In the genomic region with DNA sequence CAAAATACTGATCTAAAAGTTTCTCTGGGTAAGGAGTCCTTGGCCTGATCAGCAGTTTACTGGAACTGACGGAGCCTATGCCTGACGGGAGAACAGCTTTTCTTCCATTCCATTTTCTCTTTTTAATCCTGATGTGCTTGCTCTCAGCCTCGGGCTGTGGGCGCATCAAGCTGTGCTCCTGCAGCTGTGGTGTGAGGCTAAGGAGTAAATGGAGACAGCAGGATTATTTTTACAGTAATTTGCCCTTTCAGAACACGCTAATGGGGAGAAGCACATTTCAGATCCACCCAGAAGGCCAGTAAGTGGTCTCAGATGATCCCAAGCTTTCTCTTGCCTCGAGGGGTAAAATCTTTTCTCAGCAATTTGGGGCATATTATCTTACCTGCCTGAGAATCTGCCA, we compare ENCODE assay signal across 21 mouse cellular contexts. TPM values are rescaled to one million over a fixed set of nuclear protein-coding genes. Genes with fewer than 3 reads are reported as not detected.
A peak's percentile ranks its signal among the peaks of the same experiment; 100 is the strongest.
DNase-seq lines count a peak whose midpoint lies in the region; ATAC-seq and TF ChIP-seq lines count a peak whose summit lies in the region.
"Had no signal": no experiment of that assay in that cellular context is flagged by ENCODE, and none has a peak within 500 bp of the region (broad histone marks: within the 10 kb centered on the region; RNA-seq: fewer than 3 reads in every experiment).

No protein-coding gene starts in this region.

- ATAC-seq in forebrain, postnatal 0 days, result peak; percentile 50
- ATAC-seq in forebrain, embryonic 12.5 days (ENCODE audit: low FRiP score), result no peak
- peak; percentile 73 for ATAC-seq in midbrain, embryonic 13.5 days
- ATAC-seq in embryonic facial prominence, embryonic 14.5 days (ENCODE audit: low read depth), result no peak
- ATAC-seq in midbrain, postnatal 0 days (ENCODE audit: low FRiP score), result peak; percentile 33; the same call in 1 of the 2 replicates
- ATAC-seq: Patski had no signal

- H3K36me3 ChIP-seq in forebrain, postnatal 0 days (ENCODE audit: insufficient read depth), result no peaks in the 10 kb centered on the region
- no peaks in the 10 kb centered on the region for H3K36me3 ChIP-seq in forebrain, embryonic 12.5 days (replicated peaks)
- H3K36me3 ChIP-seq in midbrain, embryonic 13.5 days, result no peaks in the 10 kb centered on the region
- no peaks in the 10 kb centered on the region for H3K36me3 ChIP-seq in midbrain, embryonic 10.5 days
- H3K36me3 ChIP-seq in embryonic facial prominence, embryonic 14.5 days (ENCODE audit: control insufficient read depth, insufficient read depth, low read length), result no peaks in the 10 kb centered on the region
- no peaks in the 10 kb centered on the region for H3K36me3 ChIP-seq in midbrain, postnatal 0 days (ENCODE audit: insufficient read depth, low read length)
- H3K36me3 ChIP-seq: heart, embryonic 15.5 days; liver, embryonic 15.5 days; stomach, embryonic 15.5 days had no signal

- H3K9me3 ChIP-seq in forebrain, postnatal 0 days (ENCODE audit: low read length), result no peaks in the 10 kb centered on the region
- H3K9me3 ChIP-seq in forebrain, embryonic 12.5 days, result no peaks in the 10 kb centered on the region
- H3K9me3 ChIP-seq in midbrain, embryonic 13.5 days, result no peaks in the 10 kb centered on the region
- no peaks in the 10 kb centered on the region for H3K9me3 ChIP-seq in midbrain, embryonic 10.5 days (replicated peaks)
- no peaks in the 10 kb centered on the region for H3K9me3 ChIP-seq in embryonic facial prominence, embryonic 14.5 days (ENCODE audit: control insufficient read depth, low read length)
- no peaks in the 10 kb centered on the region for H3K9me3 ChIP-seq in midbrain, postnatal 0 days (ENCODE audit: low read length)
- H3K9me3 ChIP-seq: heart, embryonic 15.5 days; liver, embryonic 15.5 days; megakaryocyte, embryonic 14.5 days; stomach, embryonic 15.5 days had no signal

- no peak overlapping the region for H3K9ac ChIP-seq in forebrain, postnatal 0 days
- H3K9ac ChIP-seq in forebrain, embryonic 12.5 days, result no peak overlapping the region
- H3K9ac ChIP-seq in midbrain, embryonic 13.5 days (replicated peaks), result no peak overlapping the region
- H3K9ac ChIP-seq in embryonic facial prominence, embryonic 14.5 days (ENCODE audit: low read depth, low read length), result no peak overlapping the region
- no peak overlapping the region for H3K9ac ChIP-seq in midbrain, postnatal 0 days (replicated peaks; ENCODE audit: low read length, poor library complexity, severe bottlenecking)
- H3K9ac ChIP-seq: heart, embryonic 15.5 days; liver, embryonic 15.5 days; stomach, embryonic 15.5 days had no signal

- no peak for TF ChIP-seq CTCF in forebrain, postnatal 0 days (IDR thresholded peaks at IDR 0.05; ENCODE audit: low read depth)
- TF ChIP-seq CTCF in midbrain, postnatal 0 days (IDR thresholded peaks at IDR 0.05), result no peak

- H3K4me1 ChIP-seq in forebrain, postnatal 0 days (ENCODE audit: insufficient read depth), result peaks cover 7% of the 10 kb centered on the region; the same call in 1 of the 2 replicates
- H3K4me1 ChIP-seq in forebrain, embryonic 12.5 days, result no peaks in the 10 kb centered on the region
- H3K4me1 ChIP-seq in midbrain, embryonic 13.5 days (replicated peaks), result peaks cover 33% of the 10 kb centered on the region
- H3K4me1 ChIP-seq in midbrain, embryonic 10.5 days, result no peaks in the 10 kb centered on the region
- H3K4me1 ChIP-seq in embryonic facial prominence, embryonic 14.5 days (ENCODE audit: control insufficient read depth, insufficient read depth, low read length), result peaks cover 17% of the 10 kb centered on the region; the same call in 1 of the 2 replicates
- 0 out of 2 replicates have a peak, but pooled peaks cover 6% of the 10 kb centered on the region for H3K4me1 ChIP-seq in midbrain, postnatal 0 days (ENCODE audit: insufficient read depth, low read length)
- H3K4me1 ChIP-seq: stomach, embryonic 15.5 days had no signal

- no peak overlapping the region for H3K4me2 ChIP-seq in forebrain, postnatal 0 days (ENCODE audit: low read depth)
- H3K4me2 ChIP-seq in forebrain, embryonic 12.5 days, result no peak overlapping the region
- no peak overlapping the region for H3K4me2 ChIP-seq in midbrain, embryonic 13.5 days (replicated peaks)
- H3K4me2 ChIP-seq in embryonic facial prominence, embryonic 14.5 days (ENCODE audit: low read depth, low read length), result no peak overlapping the region
- no peak overlapping the region for H3K4me2 ChIP-seq in midbrain, postnatal 0 days (ENCODE audit: low read depth, low read length, poor library complexity, severe bottlenecking)
- H3K4me2 ChIP-seq: heart, embryonic 15.5 days; liver, embryonic 15.5 days; stomach, embryonic 15.5 days had no signal

- H3K4me3 ChIP-seq in forebrain, postnatal 0 days (ENCODE audit: low read depth, low read length), result no peak overlapping the region
- no peak overlapping the region for H3K4me3 ChIP-seq in forebrain, embryonic 12.5 days (replicated peaks)
- no peak overlapping the region for H3K4me3 ChIP-seq in midbrain, embryonic 13.5 days (replicated peaks)
- no peak overlapping the region for H3K4me3 ChIP-seq in midbrain, embryonic 10.5 days
- H3K4me3 ChIP-seq in embryonic facial prominence, embryonic 14.5 days (ENCODE audit: low read depth, low read length), result no peak overlapping the region
- no peak overlapping the region for H3K4me3 ChIP-seq in midbrain, postnatal 0 days (ENCODE audit: low read depth, low read length)
- H3K4me3 ChIP-seq: heart, embryonic 15.5 days; liver, embryonic 15.5 days; megakaryocyte, embryonic 14.5 days; stomach, embryonic 15.5 days had no signal

- no peak for DNase-seq in forebrain, postnatal 0 days
- no peak for DNase-seq in midbrain, embryonic 10.5 days (ENCODE audit: low spot score)
- DNase-seq in embryonic facial prominence, embryonic 14.5 days (ENCODE audit: low spot score), result no peak
- DNase-seq in midbrain, postnatal 0 days (ENCODE audit: low spot score), result no peak
- DNase-seq in urinary bladder, postnatal 4 days (ENCODE audit: low spot score in 2 of 2), result no peak
- DNase-seq in ovary, postnatal 14 days (ENCODE audit: low spot score), result no peak
- DNase-seq: B cell, adult 2 months; cerebellum, adult 11 months; heart, adult 11 months; kidney, adult 2 months; kidney, postnatal 36 days; lung, postnatal 10 days; spleen, adult 18-20 months; thymus, postnatal 36 days had no signal

- H3K27me3 ChIP-seq in forebrain, postnatal 0 days (ENCODE audit: insufficient read depth, low read length), result no peaks in the 10 kb centered on the region
- no peaks in the 10 kb centered on the region for H3K27me3 ChIP-seq in forebrain, embryonic 12.5 days
- no peaks in the 10 kb centered on the region for H3K27me3 ChIP-seq in midbrain, embryonic 13.5 days
- peaks cover 4% of the 10 kb centered on the region; the same call in 1 of the 2 replicates for H3K27me3 ChIP-seq in midbrain, embryonic 10.5 days (ENCODE audit: low read depth, poor library complexity, severe bottlenecking)
- no peaks in the 10 kb centered on the region for H3K27me3 ChIP-seq in embryonic facial prominence, embryonic 14.5 days (replicated peaks; ENCODE audit: control insufficient read depth, insufficient read depth, low read length)
- H3K27me3 ChIP-seq in midbrain, postnatal 0 days (ENCODE audit: insufficient read depth, low read length), result no peaks in the 10 kb centered on the region
- H3K27me3 ChIP-seq: heart, embryonic 15.5 days; liver, embryonic 15.5 days; megakaryocyte, embryonic 14.5 days; Patski; stomach, embryonic 15.5 days had no signal

- WGBS in forebrain, postnatal 0 days, result 41% methylated on average over 6 of the region's 6 CpGs
- WGBS in forebrain, embryonic 12.5 days, result 51% methylated on average over 6 of the region's 6 CpGs
- 53% methylated on average over 6 of the region's 6 CpGs for WGBS in midbrain, embryonic 13.5 days
- WGBS in midbrain, embryonic 10.5 days, result 64% methylated on average over 6 of the region's 6 CpGs
- 37% methylated on average over 6 of the region's 6 CpGs for WGBS in embryonic facial prominence, embryonic 14.5 days
- 24% methylated on average over 6 of the region's 6 CpGs for WGBS in midbrain, postnatal 0 days

- peak overlapping the region; percentile 40 for H3K27ac ChIP-seq in forebrain, postnatal 0 days (ENCODE audit: low read depth, low read length)
- H3K27ac ChIP-seq in forebrain, embryonic 12.5 days, result no peak overlapping the region
- H3K27ac ChIP-seq in midbrain, embryonic 13.5 days, result peak overlapping the region; percentile 79
- H3K27ac ChIP-seq in midbrain, embryonic 10.5 days (replicated peaks), result no peak overlapping the region
- H3K27ac ChIP-seq in embryonic facial prominence, embryonic 14.5 days (replicated peaks; ENCODE audit: low read depth, low read length), result 0 out of 2 replicates have a peak overlapping the region, but pooled peaks have one; percentile 39
- peak overlapping the region; percentile 65 for H3K27ac ChIP-seq in midbrain, postnatal 0 days (ENCODE audit: low read depth, low read length)
- H3K27ac ChIP-seq: heart, embryonic 15.5 days; liver, embryonic 15.5 days; stomach, embryonic 15.5 days had no signal

RNA-seq across cellular contexts. Expression of gene B3gnt2, which starts 14.0 kb away (rescaled TPM):
- 3.1 and 6.7 TPM in 2 replicates for total RNA-seq in forebrain, postnatal 0 days (2014; rRNA removed)
- 3.0 and 3.6 TPM in 2 replicates for polyA plus RNA-seq in forebrain, postnatal 0 days (2015; fragmentation: Nextera tagmentation; extraction: Ambion mirVana)
- 2.6 and 3.5 TPM in 2 replicates for polyA plus RNA-seq in forebrain, embryonic 12.5 days (2016; fragmentation: Nextera tagmentation; extraction: Ambion mirVana)
- 1.9 and 2.4 TPM in 2 replicates for polyA plus RNA-seq in midbrain, embryonic 13.5 days (2015; fragmentation: Nextera tagmentation; extraction: Ambion mirVana)
- polyA plus RNA-seq in midbrain, embryonic 10.5 days (2016; fragmentation: Nextera tagmentation; extraction: Ambion mirVana), result 1.9 and 2.7 TPM in 2 replicates
- 6.4 and 9.2 TPM in 2 replicates for polyA plus RNA-seq in embryonic facial prominence, embryonic 14.5 days (2014; fragmentation: Nextera tagmentation; extraction: Ambion mirVana)
- 2.5 and 6.2 TPM in 2 replicates for total RNA-seq in midbrain, postnatal 0 days (2014; rRNA removed)
- polyA plus RNA-seq in midbrain, postnatal 0 days (2015; fragmentation: Nextera tagmentation; extraction: Ambion mirVana), result 2.0 and 2.6 TPM in 2 replicates

Comparison
In these comparisons a context has a peak if more than half of its experiments do, and no peak if none do; other contexts are left out.
1. ATAC-seq: peak in forebrain, postnatal 0 days (single experiment), midbrain, embryonic 13.5 days (single experiment) and midbrain, postnatal 0 days (single experiment); none in forebrain, embryonic 12.5 days (single experiment) and embryonic facial prominence, embryonic 14.5 days (single experiment).
2. H3K27ac ChIP-seq: peak in forebrain, postnatal 0 days (single experiment), midbrain, embryonic 13.5 days (single experiment), embryonic facial prominence, embryonic 14.5 days (single experiment) and midbrain, postnatal 0 days (single experiment); none in forebrain, embryonic 12.5 days (single experiment) and midbrain, embryonic 10.5 days (single experiment).